Mouse (Mus musculus): ENCODE measurements at regions not wholly inside any gene's neighbourhood (a gene's known extent, or its start where the extent isn't known, plus 50 kb on each side); places are given as distances from the start of the nearest gene placed in this dataset.

- in situ Hi-C loops (cut with MboI; ENCODE audit: low sequenced_read_pairs) = no loop called here
Measured at GRCm38 (mm10) chr10:17337217-17337616, 385.8 kb upstream of the Cited2 start.

GRCm38 (mm10) chr10:17343829-17344228, 379.2 kb upstream of the Cited2 start:
- in situ Hi-C loops (cut with MboI; ENCODE audit: low sequenced_read_pairs) = no loop called here

- in situ Hi-C loops (cut with MboI; ENCODE audit: low sequenced_read_pairs) = no loop called here
Measured at GRCm38 (mm10) chr10:17352202-17352994, 370.6 kb upstream of the Cited2 start.

GRCm38 (mm10) chr10:17355476-17355875, 367.5 kb upstream of the Cited2 start:
- in situ Hi-C loops (cut with MboI; ENCODE audit: low sequenced_read_pairs) = no loop called here

- in situ Hi-C loops (cut with MboI; ENCODE audit: low sequenced_read_pairs) = no loop called here
Measured at GRCm38 (mm10) chr10:17356041-17356440, 367.0 kb upstream of the Cited2 start.

GRCm38 (mm10) chr10:17362643-17363042, 360.4 kb upstream of the Cited2 start:
- in situ Hi-C loops (cut with MboI; ENCODE audit: low sequenced_read_pairs) = no loop called here

- in situ Hi-C loops (cut with MboI; ENCODE audit: low sequenced_read_pairs) = no loop called here
Measured at GRCm38 (mm10) chr10:17366042-17366740, 356.8 kb upstream of the Cited2 start.

- in situ Hi-C loops (cut with MboI; ENCODE audit: low sequenced_read_pairs) = no loop called here
Measured at GRCm38 (mm10) chr10:17367026-17367425, 356.0 kb upstream of the Cited2 start.

- in situ Hi-C loops (cut with MboI; ENCODE audit: low sequenced_read_pairs) = no loop called here
Measured at GRCm38 (mm10) chr10:17367430-17367829, 355.6 kb upstream of the Cited2 start.

GRCm38 (mm10) chr10:17368636-17369035, 354.4 kb upstream of the Cited2 start:
- in situ Hi-C loops (cut with MboI; ENCODE audit: low sequenced_read_pairs) = no loop called here

- in situ Hi-C loops (cut with MboI; ENCODE audit: low sequenced_read_pairs) = no loop called here
Measured at GRCm38 (mm10) chr10:17372905-17373304, 350.1 kb upstream of the Cited2 start.

GRCm38 (mm10) chr10:17374047-17374446, 349.0 kb upstream of the Cited2 start:
- in situ Hi-C loops (cut with MboI; ENCODE audit: low sequenced_read_pairs) = no loop called here

- in situ Hi-C loops (cut with MboI; ENCODE audit: low sequenced_read_pairs) = no loop called here
Measured at GRCm38 (mm10) chr10:17382990-17383389, 340.0 kb upstream of the Cited2 start.

GRCm38 (mm10) chr10:17385181-17385580, 337.8 kb upstream of the Cited2 start:
- in situ Hi-C loops (cut with MboI; ENCODE audit: low sequenced_read_pairs) = no loop called here

GRCm38 (mm10) chr10:17387296-17387695, 335.7 kb upstream of the Cited2 start:
- in situ Hi-C loops (cut with MboI; ENCODE audit: low sequenced_read_pairs) = no loop called here

GRCm38 (mm10) chr10:17395495-17396224, 327.4 kb upstream of the Cited2 start:
- in situ Hi-C loops (cut with MboI; ENCODE audit: low sequenced_read_pairs) = no loop called here

- in situ Hi-C loops (cut with MboI; ENCODE audit: low sequenced_read_pairs) = no loop called here
Measured at GRCm38 (mm10) chr10:17403899-17404298, 319.1 kb upstream of the Cited2 start.

- in situ Hi-C loops (cut with MboI; ENCODE audit: low sequenced_read_pairs) = no loop called here
Measured at GRCm38 (mm10) chr10:17407854-17408606, 315.0 kb upstream of the Cited2 start.

GRCm38 (mm10) chr10:17408781-17409180, 314.2 kb upstream of the Cited2 start:
- in situ Hi-C loops (cut with MboI; ENCODE audit: low sequenced_read_pairs) = no loop called here

GRCm38 (mm10) chr10:17411300-17411987, 311.6 kb upstream of the Cited2 start:
- in situ Hi-C loops (cut with MboI; ENCODE audit: low sequenced_read_pairs) = no loop called here

All from CH12F3 (cell line).